Mouse (Mus musculus) cerebellum, adult 8-10 months (tissue): ENCODE measurements around the gene Tmem41a.

Experiments used
- DNase-seq: peaks from one replicate; pipeline ENCODE4 v3.0.0; 2022

Tmem41a gene

GRCm38 (mm10) chr16:21893890-21894289 is 53.5 kb downstream of the Tmem41a start:
- DNase-seq, result no peak

GRCm38 (mm10) chr16:21887601-21888000 is 59.8 kb downstream of the Tmem41a start:
- no peak for DNase-seq
